Mouse (Mus musculus) hindbrain, embryonic 15.5 days (tissue): ENCODE results near the gene Matn3. TPM values are rescaled to one million over a fixed set of nuclear protein-coding genes. Genes with fewer than 3 reads are reported as not detected.
"Not testable (repeated sequence)": the region's sequence is repeated elsewhere in the genome, so short reads cannot be mapped to it uniquely, and the experiment has no call there.

Experiments
- ATAC-seq: fragments of 200-750 bp; cut with Nextera tagmentation; 2 replicates; pipeline ENCODE4 v1.8.0; 2017; ENCODE audit warnings: low read depth, moderate number of reproducible peaks, moderate TSS enrichment; ENCODE audit not compliant: low FRiP score
- H3K27ac ChIP-seq: fragments of 300-500 bp; sonication (generic); replicated peaks from 2 replicates; pipeline ENCODE4 v1.5.1; 2015; ENCODE audit warnings: mild to moderate bottlenecking, inconsistent platforms
- H3K27me3 ChIP-seq: fragments of 300-500 bp; sonication (generic); 2 replicates; pipeline ENCODE4 v1.6.1; 2015; ENCODE audit warnings: control low read depth, inconsistent platforms
- H3K36me3 ChIP-seq: fragments of 300-500 bp; sonication (generic); 2 replicates; pipeline ENCODE4 v1.6.1; 2015; ENCODE audit warnings: control low read depth, inconsistent platforms
- H3K4me1 ChIP-seq: fragments of 300-500 bp; sonication (generic); replicated peaks from 2 replicates; pipeline ENCODE4 v1.6.1; 2015; ENCODE audit warnings: control low read depth, inconsistent platforms
- H3K4me2 ChIP-seq: fragments of 300-500 bp; sonication (generic); 2 replicates; pipeline ENCODE4 v1.6.1; 2015; ENCODE audit warnings: moderate library complexity, mild to moderate bottlenecking, inconsistent platforms
- H3K4me3 ChIP-seq: fragments of 300-500 bp; sonication (generic); 2 replicates; pipeline ENCODE4 v1.5.1; 2015; ENCODE audit warnings: mild to moderate bottlenecking, inconsistent platforms
- H3K9ac ChIP-seq: fragments of 300-500 bp; sonication (generic); 2 replicates; pipeline ENCODE4 v1.6.1; 2015; ENCODE audit warnings: inconsistent platforms
- H3K9me3 ChIP-seq: fragments of 300-500 bp; sonication (generic); 2 replicates; pipeline ENCODE4 v1.6.1; 2016; ENCODE audit warnings: control low read depth, inconsistent platforms
- WGBS: fragments of 180-500 bp; shearing (Covaris S2); methylation state at CpG from one replicate; pipeline ENCODE4 v1.1.7; 2015; 5-methylcytosine and 5-hydroxymethylcytosine counted together
- polyA plus RNA-seq: library from polyadenylated mRNA; unstranded; fragments of >200 nt; fragmentation: Nextera tagmentation; extraction: Ambion mirVana; gene quantifications from 2 replicates; pipeline ENCODE4 v1.2.1, GENCODE M21; 2015

The Matn3 gene
- polyA plus RNA-seq, 1 experiment from 2014 or later, result 0.31 TPM

- no peaks in the 10 kb centered on the region for H3K36me3 ChIP-seq
- no peaks in the 10 kb centered on the region for H3K9me3 ChIP-seq
- peak overlapping the region; percentile 93 for H3K27ac ChIP-seq
- peak overlapping the region; percentile 91 for H3K4me3 ChIP-seq
- no peaks in the 10 kb centered on the region for H3K27me3 ChIP-seq
- peak overlapping the region; percentile 72 for H3K9ac ChIP-seq
- peaks cover 38% of the 10 kb centered on the region for H3K4me1 ChIP-seq
- ATAC-seq, result no peak
- WGBS, result 25% methylated on average over 1 of the region's 1 CpGs
- H3K4me2 ChIP-seq, result peak overlapping the region; percentile 63
Observed at GRCm38 (mm10) chr12:8920996-8921393, 26.7 kb upstream of the Matn3 start.

GRCm38 (mm10) chr12:8921394-8922368 is 26.0 kb upstream of the Matn3 start, which contains the start of gene Laptm4a:
Gene Laptm4a (plus strand): TSS chr12:8921664.
- Histone ChIP-seq H3K9me3 (no peaks in the 10 kb centered on the region), H3K27me3 (no peaks in the 10 kb centered on the region), H3K4me3 (peak within 1 kb of the TSS; percentile 91), H3K36me3 (no peaks in the 10 kb centered on the region), H3K4me1 (peaks cover 32% of the 10 kb centered on the region), H3K27ac (peak within 1 kb of the TSS; percentile 93), H3K9ac (peak within 1 kb of the TSS; percentile 72), H3K4me2 (peak within 1 kb of the TSS; percentile 84)
- WGBS, result under 1% methylated on average over 73 of the region's 73 CpGs
- peak; percentile 99 for ATAC-seq

DNA sequence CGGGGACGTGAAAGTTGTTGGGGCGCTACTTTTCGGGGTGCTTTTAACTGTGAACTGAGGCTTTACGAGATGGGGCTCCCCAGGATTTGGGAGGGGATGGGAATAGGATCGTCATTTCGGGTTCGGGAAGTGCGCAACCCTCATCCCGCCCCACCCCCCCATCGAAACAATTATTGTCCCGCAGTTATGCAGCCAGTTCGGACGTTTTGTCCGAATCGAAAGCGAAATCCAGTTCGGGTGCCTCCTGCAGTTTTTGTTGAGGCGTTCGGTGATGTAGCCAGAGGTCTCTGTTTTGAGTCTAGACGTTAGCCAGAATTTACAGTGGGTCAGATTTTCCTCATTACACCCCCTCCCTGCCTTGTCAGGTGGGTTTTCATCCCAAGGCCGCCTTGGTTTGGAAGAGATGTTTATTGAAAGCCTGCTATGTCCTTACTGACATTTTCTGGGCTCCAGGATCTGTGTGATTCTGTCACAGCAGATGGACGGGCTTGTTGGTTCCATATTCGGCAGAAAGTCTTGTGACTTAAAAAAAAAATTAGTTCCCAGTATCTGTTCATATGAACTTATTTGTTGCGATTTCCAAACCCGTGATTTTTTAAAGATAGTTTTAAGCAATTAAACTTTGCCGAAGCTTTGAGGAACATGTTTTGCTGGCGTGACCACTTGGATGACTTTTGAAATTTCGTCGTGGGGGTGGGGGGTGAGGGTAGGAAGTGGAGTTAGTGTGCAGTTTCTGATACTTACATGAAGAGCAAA is 25.2 kb upstream of the Matn3 start:
- Histone ChIP-seq H3K36me3 (no peaks in the 10 kb centered on the region), H3K4me1 (peaks cover 30% of the 10 kb centered on the region), H3K27me3 (no peaks in the 10 kb centered on the region), H3K4me3 (peak overlapping the region; percentile 91), H3K27ac (peak overlapping the region; percentile 93), H3K9me3 (no peaks in the 10 kb centered on the region), H3K9ac (peak overlapping the region; percentile 72), H3K4me2 (peak overlapping the region; percentile 84)
- ATAC-seq, result no peak
- 5% methylated on average over 29 of the region's 30 CpGs for WGBS

- ATAC-seq, result no peak
- peak overlapping the region; percentile 91 for H3K4me3 ChIP-seq
Observed at GRCm38 (mm10) chr12:8923125-8923410, 24.7 kb upstream of the Matn3 start.

DNA sequence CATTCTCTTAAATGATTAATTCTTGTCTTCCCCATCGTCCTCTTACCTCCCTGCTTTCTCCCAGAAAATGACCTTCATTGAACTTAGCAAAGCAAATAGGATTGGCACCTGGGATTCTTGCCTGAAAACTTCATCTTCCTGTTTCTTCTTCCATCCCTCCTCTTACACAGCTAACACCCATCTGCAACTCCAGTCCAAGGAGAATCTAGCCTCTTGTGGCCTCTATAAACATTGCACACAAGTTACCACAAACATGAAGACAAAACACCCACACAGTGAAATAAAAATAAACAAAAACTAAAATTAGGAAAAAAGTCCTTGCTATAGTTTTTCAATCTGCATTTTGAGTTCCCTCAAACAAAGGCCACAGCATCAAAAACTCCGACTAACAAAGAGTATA is 24.1 kb upstream of the Matn3 start:
- Histone ChIP-seq H3K36me3 (no peaks in the 10 kb centered on the region), H3K9me3 (no peaks in the 10 kb centered on the region), H3K4me1 (peaks cover 30% of the 10 kb centered on the region), H3K27ac (no peak overlapping the region), H3K4me2 (peak overlapping the region; percentile 84), H3K27me3 (no peaks in the 10 kb centered on the region), H3K4me3 (peak overlapping the region; percentile 91), H3K9ac (peak overlapping the region; percentile 72; the same call in 1 of the 2 replicates)
- WGBS, result 45% methylated on average over 2 of the region's 2 CpGs
- no peak for ATAC-seq

More at GRCm38 (mm10) chr12:8923125-8923410, 24.7 kb upstream of the Matn3 start:
- 19% methylated on average over 5 of the region's 5 CpGs for WGBS
- H3K27ac ChIP-seq, result 0 out of 2 replicates have a peak overlapping the region, but pooled peaks have one; percentile 93
- peak overlapping the region; percentile 84 for H3K4me2 ChIP-seq
- no peaks in the 10 kb centered on the region for H3K9me3 ChIP-seq
- no peaks in the 10 kb centered on the region for H3K27me3 ChIP-seq
- H3K4me1 ChIP-seq, result peaks cover 30% of the 10 kb centered on the region
- no peaks in the 10 kb centered on the region for H3K36me3 ChIP-seq
- H3K9ac ChIP-seq, result peak overlapping the region; percentile 72

DNA sequence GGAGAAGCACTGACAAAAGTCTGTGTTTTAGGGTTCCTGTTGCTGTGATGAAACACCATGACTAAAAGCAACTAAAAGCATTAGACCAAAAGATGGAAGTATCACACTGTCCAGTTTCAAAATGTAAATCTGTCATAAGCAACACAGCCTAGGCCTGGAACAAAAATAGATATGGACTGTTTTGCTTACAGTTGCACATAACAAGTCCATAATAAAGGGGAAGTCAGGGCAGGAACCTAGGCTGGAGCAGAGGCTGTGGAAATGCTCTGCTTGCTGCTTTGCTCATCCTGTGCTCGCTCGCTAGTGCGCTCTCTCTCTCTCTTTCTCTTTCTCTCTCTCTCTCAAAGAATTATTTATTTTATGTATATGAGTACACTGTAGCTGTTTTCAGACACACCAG is 20.1 kb upstream of the Matn3 start:
- Histone ChIP-seq H3K36me3 (no peaks in the 10 kb centered on the region), H3K4me1 (peaks cover 34% of the 10 kb centered on the region), H3K27ac (no peak overlapping the region), H3K4me2 (no peak overlapping the region), H3K9me3 (no peaks in the 10 kb centered on the region), H3K9ac (no peak overlapping the region), H3K27me3 (no peaks in the 10 kb centered on the region), H3K4me3 (no peak overlapping the region)
- ATAC-seq, result no peak
- 95% methylated on average over 3 of the region's 3 CpGs for WGBS

DNA sequence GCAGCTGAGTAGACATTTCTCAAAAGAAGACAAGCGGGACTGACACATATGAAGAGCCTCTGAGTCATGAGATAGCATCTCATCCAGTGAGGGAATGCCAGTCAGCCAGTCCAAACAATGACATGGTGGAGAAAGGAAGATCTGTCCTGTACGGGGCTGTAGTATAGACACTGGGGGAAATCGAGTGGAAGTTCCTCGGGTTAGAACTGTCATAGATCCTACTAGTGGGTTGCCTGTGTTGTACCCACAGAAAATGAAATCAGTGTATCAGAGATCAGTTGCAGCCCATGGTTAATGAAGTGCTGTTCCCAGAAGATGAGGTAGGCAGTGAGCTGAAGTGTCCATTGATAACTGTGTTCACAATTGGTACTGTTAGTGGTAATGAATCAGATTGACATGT is 19.0 kb upstream of the Matn3 start:
- no peak overlapping the region for H3K4me3 ChIP-seq
- no peak overlapping the region for H3K27ac ChIP-seq
- H3K4me1 ChIP-seq, result peaks cover 23% of the 10 kb centered on the region
- H3K36me3 ChIP-seq, result peaks cover 4% of the 10 kb centered on the region; the same call in 1 of the 2 replicates
- H3K9ac ChIP-seq, result no peak overlapping the region
- WGBS, result 75% methylated on average over 4 of the region's 4 CpGs
- no peaks in the 10 kb centered on the region for H3K27me3 ChIP-seq
- no peak for ATAC-seq
- no peaks in the 10 kb centered on the region for H3K9me3 ChIP-seq
- H3K4me2 ChIP-seq, result no peak overlapping the region

DNA sequence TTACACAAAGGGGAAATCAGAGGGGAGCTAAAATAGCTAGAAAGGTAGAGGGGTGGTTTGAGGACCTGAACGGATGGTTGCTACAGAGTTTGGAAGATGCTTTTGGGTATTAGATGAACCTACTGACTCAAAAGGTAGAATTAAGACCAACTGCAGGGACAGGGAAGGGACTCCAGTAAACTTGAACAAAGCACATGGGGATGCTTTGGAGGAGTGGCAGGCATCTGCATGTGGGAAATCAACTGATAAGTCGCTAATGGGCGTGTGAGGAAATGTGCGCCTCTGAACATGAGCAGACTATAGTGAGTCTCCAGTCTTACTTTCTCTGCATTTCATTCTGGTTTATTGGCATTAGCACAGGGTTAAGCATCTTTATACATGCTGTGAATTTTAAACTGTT is 16.6 kb upstream of the Matn3 start:
- Histone ChIP-seq H3K36me3 (peaks cover 18% of the 10 kb centered on the region), H3K4me2 (no peak overlapping the region), H3K27ac (no peak overlapping the region), H3K4me1 (peaks cover 10% of the 10 kb centered on the region; the same call in 1 of the 2 replicates), H3K9me3 (no peaks in the 10 kb centered on the region), H3K27me3 (no peaks in the 10 kb centered on the region), H3K4me3 (no peak overlapping the region), H3K9ac (no peak overlapping the region)
- 83% methylated on average over 4 of the region's 4 CpGs for WGBS
- ATAC-seq, result no peak

DNA sequence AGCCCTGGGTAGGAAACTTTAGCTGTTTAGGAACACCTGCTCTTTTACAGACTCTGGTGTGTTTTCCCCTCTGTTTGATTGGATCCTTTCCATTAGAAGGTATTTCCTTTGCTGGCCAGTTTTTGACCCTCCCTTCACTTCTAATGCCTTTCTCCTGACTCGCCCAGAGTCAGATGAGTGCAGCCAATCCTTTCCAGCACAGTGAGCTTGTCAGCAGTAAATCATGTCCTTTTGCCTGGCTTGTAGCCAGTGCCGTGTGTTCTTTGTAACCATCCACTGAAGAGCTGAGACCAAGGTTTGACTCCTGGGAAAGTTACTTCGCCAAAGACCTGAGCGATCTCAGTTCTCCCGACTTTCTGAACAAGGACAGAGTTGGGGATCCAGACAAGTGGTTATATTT is 12.4 kb upstream of the Matn3 start:
- no peak overlapping the region for H3K4me2 ChIP-seq
- no peaks in the 10 kb centered on the region for H3K9me3 ChIP-seq
- ATAC-seq, result no peak
- H3K27me3 ChIP-seq, result no peaks in the 10 kb centered on the region
- WGBS, result 71% methylated on average over 5 of the region's 5 CpGs
- H3K9ac ChIP-seq, result no peak overlapping the region
- no peak overlapping the region for H3K4me3 ChIP-seq
- H3K36me3 ChIP-seq, result peaks cover 51% of the 10 kb centered on the region
- H3K27ac ChIP-seq, result no peak overlapping the region
- peaks cover 8% of the 10 kb centered on the region; the same call in 1 of the 2 replicates for H3K4me1 ChIP-seq

GRCm38 (mm10) chr12:8936210-8936609 is 11.5 kb upstream of the Matn3 start:
- H3K9me3 ChIP-seq, H3K9ac ChIP-seq, ATAC-seq, H3K27ac ChIP-seq, H3K4me2 ChIP-seq, H3K27me3 ChIP-seq, H3K4me3 ChIP-seq, H3K4me1 ChIP-seq: not testable (repeated sequence)
- peaks cover 51% of the 10 kb centered on the region for H3K36me3 ChIP-seq
- 79% methylated on average over 4 of the region's 4 CpGs for WGBS

GRCm38 (mm10) chr12:8939490-8939889 is 8.2 kb upstream of the Matn3 start:
- Histone ChIP-seq H3K4me3 (no peak overlapping the region), H3K27me3 (no peaks in the 10 kb centered on the region), H3K27ac (no peak overlapping the region), H3K4me2 (no peak overlapping the region), H3K9me3 (no peaks in the 10 kb centered on the region), H3K36me3 (peaks cover 44% of the 10 kb centered on the region), H3K4me1 (no peaks in the 10 kb centered on the region), H3K9ac (no peak overlapping the region)
- WGBS, result 97% methylated on average over 4 of the region's 4 CpGs
- no peak for ATAC-seq
